Mouse (Mus musculus) kidney, embryonic 15.5 days (tissue): ENCODE results near the gene Slc10a4. TPM values are rescaled to one million over a fixed set of nuclear protein-coding genes. Genes with fewer than 3 reads are reported as not detected.

Source experiments
- ATAC-seq: fragments of 200-750 bp; cut with Nextera tagmentation; replicated peaks from 2 replicates; pipeline ENCODE4 v1.8.0; 2017; ENCODE audit warnings: moderate TSS enrichment; ENCODE audit not compliant: low FRiP score
- H3K27ac ChIP-seq: fragments of 300-500 bp; sonication (generic); 2 replicates; pipeline ENCODE4 v1.5.1; 2015; ENCODE audit warnings: mild to moderate bottlenecking, inconsistent platforms
- H3K27me3 ChIP-seq: fragments of 300-500 bp; sonication (generic); 2 replicates; pipeline ENCODE4 v1.6.1; 2015; ENCODE audit warnings: inconsistent platforms
- H3K36me3 ChIP-seq: fragments of 300-500 bp; sonication (generic); 2 replicates; pipeline ENCODE4 v1.6.1; 2015; ENCODE audit warnings: inconsistent platforms
- H3K4me1 ChIP-seq: fragments of 300-500 bp; sonication (generic); 2 replicates; pipeline ENCODE4 v1.6.1; 2015; ENCODE audit warnings: inconsistent platforms
- H3K4me2 ChIP-seq: fragments of 300-500 bp; sonication (generic); 2 replicates; pipeline ENCODE4 v1.6.1; 2015; ENCODE audit warnings: moderate library complexity, mild to moderate bottlenecking, inconsistent platforms
- H3K4me3 ChIP-seq: fragments of 300-500 bp; sonication (generic); replicated peaks from 2 replicates; pipeline ENCODE4 v1.5.1; 2015; ENCODE audit warnings: mild to moderate bottlenecking, inconsistent platforms
- H3K9ac ChIP-seq: fragments of 300-500 bp; sonication (generic); 2 replicates; pipeline ENCODE4 v1.6.1; 2015; ENCODE audit warnings: mild to moderate bottlenecking, inconsistent platforms
- H3K9me3 ChIP-seq: fragments of 300-500 bp; sonication (generic); replicated peaks from 2 replicates; pipeline ENCODE4 v1.6.1; 2016; ENCODE audit warnings: inconsistent platforms
- WGBS: fragments of 180-500 bp; shearing (Covaris S2); methylation state at CpG from one replicate; pipeline ENCODE4 v1.1.7; 2015; ENCODE audit warnings: mixed read lengths; 5-methylcytosine and 5-hydroxymethylcytosine counted together
- polyA plus RNA-seq: library from polyadenylated mRNA; unstranded; fragments of >200 nt; fragmentation: Nextera tagmentation; extraction: Ambion mirVana; gene quantifications from 2 replicates; pipeline ENCODE4 v1.2.1, GENCODE M21; 2015

Gene Slc10a4
- 1.9 and 4.3 TPM in 2 replicates for polyA plus RNA-seq

DNA sequence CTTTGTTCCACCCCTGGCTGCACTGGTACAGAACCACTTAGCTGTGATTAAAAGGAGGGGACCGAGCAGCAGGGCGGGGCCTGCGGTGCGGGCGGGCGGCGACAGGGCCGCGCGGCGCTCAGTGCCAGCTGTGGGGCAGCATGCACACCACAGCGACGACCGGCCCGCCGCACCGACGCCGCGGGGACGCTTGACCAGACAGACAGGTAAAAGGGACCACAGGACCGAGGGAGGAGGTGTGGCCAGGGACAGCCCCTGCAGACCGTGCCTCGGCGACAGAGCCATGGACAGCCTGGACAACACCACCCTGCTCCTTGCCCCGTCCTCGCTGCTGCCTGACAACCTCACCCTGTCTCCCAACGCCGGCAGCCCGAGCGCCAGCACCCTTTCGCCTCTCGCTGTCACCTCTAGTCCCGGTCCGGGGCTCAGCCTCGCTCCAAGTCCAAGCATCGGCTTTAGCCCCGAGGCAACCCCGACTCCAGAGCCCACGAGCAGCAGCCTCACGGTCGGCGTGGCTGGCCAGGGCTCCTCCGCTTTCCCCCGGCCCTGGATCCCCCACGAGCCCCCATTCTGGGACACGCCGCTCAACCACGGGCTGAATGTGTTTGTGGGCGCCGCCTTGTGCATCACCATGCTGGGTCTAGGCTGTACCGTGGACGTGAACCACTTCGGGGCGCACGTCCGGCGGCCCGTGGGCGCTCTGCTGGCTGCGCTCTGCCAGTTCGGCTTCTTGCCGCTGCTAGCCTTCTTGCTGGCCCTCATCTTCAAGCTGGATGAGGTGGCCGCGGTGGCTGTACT is at the start of gene Slc10a4:
Gene Slc10a4, plus strand, starts transcription at position 100 of the 798 bp plus-strand sequence.
- Histone ChIP-seq H3K4me2 (peak within 1 kb of the TSS; percentile 82), H3K4me1 (peaks cover 12% of the 10 kb centered on the region), H3K9ac (peak within 1 kb of the TSS; percentile 35; the same call in 1 of the 2 replicates), H3K27me3 (peaks cover 41% of the 10 kb centered on the region), H3K4me3 (peak within 1 kb of the TSS; percentile 46), H3K9me3 (no peaks in the 10 kb centered on the region), H3K27ac (no peak within 1 kb of the TSS), H3K36me3 (no peaks in the 10 kb centered on the region)
- peak; percentile 86 for ATAC-seq
- WGBS: 7% methylated on average over 65 of the region's 65 CpGs

DNA sequence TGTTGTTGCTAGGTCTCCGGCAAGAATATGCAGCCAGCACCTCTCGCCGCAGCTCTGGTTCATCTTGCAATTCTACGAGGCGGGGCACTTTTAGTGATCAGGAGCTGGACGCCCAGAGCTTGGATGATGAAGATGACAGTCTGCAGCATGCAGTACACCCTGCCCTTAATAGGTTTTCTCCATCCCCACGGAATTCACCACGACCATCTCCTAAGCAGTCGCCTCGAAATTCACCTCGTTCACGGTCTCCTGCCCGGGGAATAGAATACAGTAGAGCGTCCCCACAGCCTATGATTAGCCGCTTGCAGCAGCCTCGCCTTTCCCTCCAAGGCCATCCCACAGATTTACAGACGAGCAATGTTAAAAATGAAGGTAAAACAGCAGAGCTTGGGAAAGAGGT is 49.4 kb upstream of the Slc10a4 start:
- H3K9me3 ChIP-seq: no peaks in the 10 kb centered on the region
- ATAC-seq: no peak
- WGBS: 74% methylated on average over 17 of the region's 17 CpGs
- no peak overlapping the region for H3K9ac ChIP-seq
- no peak overlapping the region for H3K4me2 ChIP-seq
- no peak overlapping the region for H3K4me3 ChIP-seq
- no peaks in the 10 kb centered on the region for H3K27me3 ChIP-seq
- H3K4me1 ChIP-seq: peaks cover 12% of the 10 kb centered on the region
- peaks cover 18% of the 10 kb centered on the region for H3K36me3 ChIP-seq
- H3K27ac ChIP-seq: no peak overlapping the region

DNA sequence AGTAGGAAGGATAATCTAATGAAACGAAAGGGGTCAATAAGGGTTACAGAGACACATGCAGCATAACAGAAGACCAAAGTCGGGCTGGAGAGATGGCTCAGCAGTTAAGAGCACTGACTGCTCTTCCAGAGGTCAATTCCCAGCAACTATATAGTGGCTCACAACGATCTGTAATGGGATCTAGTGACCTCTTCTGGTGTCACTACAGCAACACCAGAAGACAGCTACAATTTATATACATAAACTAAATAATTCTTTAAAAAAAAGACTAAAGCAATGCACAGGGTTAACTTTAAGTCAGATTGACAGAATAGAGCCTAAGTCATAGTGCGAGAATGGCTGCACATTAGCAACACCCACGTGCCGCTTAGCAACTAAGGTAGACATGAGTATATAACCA is 46.6 kb upstream of the Slc10a4 start:
- Histone ChIP-seq H3K27me3 (no peaks in the 10 kb centered on the region), H3K9me3 (no peaks in the 10 kb centered on the region), H3K4me1 (peaks cover 8% of the 10 kb centered on the region), H3K4me3 (no peak overlapping the region), H3K9ac (no peak overlapping the region), H3K4me2 (no peak overlapping the region), H3K27ac (no peak overlapping the region), H3K36me3 (peaks cover 28% of the 10 kb centered on the region)
- WGBS: 74% methylated on average over 6 of the region's 6 CpGs
- no peak for ATAC-seq

DNA sequence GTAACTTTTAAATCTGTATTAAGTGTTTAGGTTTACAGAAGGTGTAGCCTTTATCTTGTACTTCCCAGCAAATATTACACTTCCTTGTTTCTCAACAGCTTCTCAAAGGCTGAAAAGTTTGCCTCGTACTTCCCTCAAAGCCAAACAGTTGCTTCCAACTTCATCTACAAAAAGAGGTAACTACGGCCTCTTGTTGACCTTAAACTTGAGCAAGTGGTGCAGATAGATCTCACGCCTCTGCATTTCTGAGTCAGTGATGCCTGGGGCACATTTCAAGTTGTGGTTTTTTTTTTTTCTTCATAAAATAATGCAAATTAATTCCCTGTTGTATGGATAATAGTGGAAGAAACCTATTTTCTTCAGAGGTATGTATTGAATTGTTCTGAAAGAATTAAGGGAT is 41.0 kb upstream of the Slc10a4 start:
- Histone ChIP-seq H3K4me3 (no peak overlapping the region), H3K9me3 (no peaks in the 10 kb centered on the region), H3K4me1 (no peaks in the 10 kb centered on the region), H3K27me3 (no peaks in the 10 kb centered on the region), H3K9ac (no peak overlapping the region), H3K27ac (no peak overlapping the region), H3K4me2 (no peak overlapping the region), H3K36me3 (peaks cover 38% of the 10 kb centered on the region)
- no peak for ATAC-seq
- 83% methylated on average over 3 of the region's 3 CpGs for WGBS

DNA sequence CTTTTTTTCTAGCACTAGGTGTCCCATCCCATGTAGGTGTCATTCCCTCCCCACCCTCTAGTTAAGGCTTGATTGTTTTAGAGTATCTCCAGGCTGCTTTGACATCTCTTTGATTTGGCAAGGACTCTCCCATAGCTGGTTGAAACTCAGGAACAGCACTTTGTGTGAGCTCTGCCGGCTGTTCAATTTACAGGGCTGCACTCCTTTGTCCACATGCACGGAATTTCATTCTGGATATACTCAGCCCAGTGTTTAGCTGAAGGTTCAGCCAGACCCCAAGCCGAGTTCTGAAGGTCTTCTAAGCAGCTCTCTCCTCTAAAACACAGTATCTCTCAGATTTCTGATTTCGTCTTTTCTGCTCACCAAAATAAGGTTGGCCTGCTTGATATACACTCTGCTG is 34.2 kb upstream of the Slc10a4 start:
- no peak for ATAC-seq
- H3K4me1 ChIP-seq: no peaks in the 10 kb centered on the region
- H3K9me3 ChIP-seq: no peaks in the 10 kb centered on the region
- H3K36me3 ChIP-seq: peaks cover 77% of the 10 kb centered on the region
- H3K27ac ChIP-seq: no peak overlapping the region
- 49% methylated on average over 4 of the region's 4 CpGs for WGBS
- no peaks in the 10 kb centered on the region for H3K27me3 ChIP-seq
- no peak overlapping the region for H3K9ac ChIP-seq
- H3K4me3 ChIP-seq: no peak overlapping the region
- H3K4me2 ChIP-seq: no peak overlapping the region

DNA sequence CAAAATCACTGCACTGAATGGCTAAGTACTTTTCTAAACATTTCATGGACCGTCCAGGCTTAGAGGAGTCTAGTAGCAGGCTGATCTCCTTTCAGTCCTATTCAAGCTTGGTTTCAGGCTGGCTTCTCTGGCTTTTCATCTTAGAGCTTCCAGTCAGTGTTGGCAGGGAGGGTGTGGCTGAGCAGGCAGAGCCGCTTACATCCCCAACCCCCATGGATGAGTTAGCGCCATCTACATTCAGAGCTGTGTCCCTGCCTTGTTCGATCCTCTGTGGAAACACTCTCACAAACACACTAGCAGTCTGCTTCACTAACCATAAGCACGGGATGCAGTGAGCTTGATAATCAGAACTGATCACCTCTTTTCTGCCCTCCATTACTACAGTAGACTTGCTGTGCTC is 33.7 kb upstream of the Slc10a4 start:
- Histone ChIP-seq H3K4me3 (no peak overlapping the region), H3K27me3 (no peaks in the 10 kb centered on the region), H3K4me1 (no peaks in the 10 kb centered on the region), H3K27ac (no peak overlapping the region), H3K4me2 (no peak overlapping the region), H3K9ac (no peak overlapping the region), H3K36me3 (peaks cover 77% of the 10 kb centered on the region), H3K9me3 (no peaks in the 10 kb centered on the region)
- ATAC-seq: no peak
- 63% methylated on average over 5 of the region's 5 CpGs for WGBS

DNA sequence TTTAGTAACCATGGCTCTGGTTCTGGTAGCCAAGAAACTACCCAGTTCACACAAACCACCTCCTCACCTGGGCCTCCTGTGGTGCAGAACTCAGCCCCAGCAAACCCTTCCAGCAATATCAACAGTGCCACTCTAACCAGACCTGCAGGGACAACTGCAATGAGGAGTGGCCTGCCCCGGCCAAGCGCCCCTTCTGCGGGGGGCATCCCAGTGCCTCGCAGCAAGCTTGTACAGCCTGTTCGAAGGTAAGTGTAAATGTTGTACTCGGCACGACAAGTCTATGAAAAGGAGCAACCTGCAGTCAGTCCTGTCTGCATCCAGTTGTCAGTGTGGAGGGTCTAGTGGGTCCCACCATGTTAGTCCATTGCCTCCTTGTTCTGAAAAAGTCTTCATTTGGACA is 32.1 kb upstream of the Slc10a4 start, which contains the start of gene Gm10135:
Gene Gm10135, minus strand, starts transcription at position 101 of the 400 bp plus-strand sequence.
- H3K9me3 ChIP-seq: no peaks in the 10 kb centered on the region
- 94% methylated on average over 7 of the region's 7 CpGs for WGBS

DNA sequence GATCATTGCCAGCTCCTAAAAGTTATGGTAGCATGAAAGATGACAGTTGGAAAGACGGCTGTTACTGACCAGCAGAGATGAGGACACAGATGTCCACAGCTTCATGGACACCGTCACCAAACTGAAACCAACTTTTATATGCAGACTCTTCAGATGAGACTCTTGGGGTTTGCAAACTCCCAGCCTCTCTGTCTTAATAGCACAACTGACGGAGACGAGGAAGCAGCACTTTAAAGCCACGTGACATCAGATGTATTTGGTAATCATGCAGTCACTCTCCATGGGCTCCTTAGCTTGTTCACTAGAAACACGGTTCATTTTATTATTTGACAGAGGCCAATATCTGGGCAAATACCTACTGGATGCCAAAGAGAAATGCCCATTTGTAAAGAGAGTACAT is 30.7 kb upstream of the Slc10a4 start:
- H3K9ac ChIP-seq: no peak overlapping the region
- no peaks in the 10 kb centered on the region for H3K4me1 ChIP-seq
- no peak overlapping the region for H3K4me2 ChIP-seq
- WGBS: 94% methylated on average over 6 of the region's 6 CpGs
- H3K4me3 ChIP-seq: no peak overlapping the region
- H3K9me3 ChIP-seq: no peaks in the 10 kb centered on the region
- H3K27ac ChIP-seq: no peak overlapping the region
- H3K27me3 ChIP-seq: no peaks in the 10 kb centered on the region
- peaks cover 74% of the 10 kb centered on the region for H3K36me3 ChIP-seq
- ATAC-seq: no peak

More for the DNA sequence above, 32.1 kb upstream of the Slc10a4 start, which contains the start of gene Gm10135:
- Histone ChIP-seq H3K27ac (no peak within 1 kb of the TSS), H3K9ac (no peak within 1 kb of the TSS), H3K27me3 (no peaks in the 10 kb centered on the region), H3K36me3 (peaks cover 66% of the 10 kb centered on the region), H3K4me3 (no peak within 1 kb of the TSS), H3K4me2 (no peak within 1 kb of the TSS), H3K4me1 (no peaks in the 10 kb centered on the region)
- no peak for ATAC-seq

DNA sequence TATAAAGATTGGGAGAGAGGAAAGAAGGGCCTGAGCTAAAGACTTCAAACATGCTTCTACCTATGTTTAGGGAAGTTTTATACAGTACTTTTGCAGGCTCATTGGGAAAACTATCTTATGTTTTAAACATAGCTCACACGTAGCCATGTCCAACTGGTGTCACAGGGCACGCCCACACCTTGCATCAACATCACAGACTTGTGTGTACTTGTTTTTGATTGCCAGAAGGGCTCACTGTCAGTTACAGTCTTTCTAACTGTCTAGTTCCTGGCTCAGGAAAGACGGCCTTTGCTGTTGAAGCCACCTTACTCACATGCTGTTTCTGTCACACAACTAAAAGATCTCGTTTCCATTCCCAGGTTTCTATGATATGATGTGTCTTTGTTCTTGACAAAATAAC is 30.1 kb upstream of the Slc10a4 start:
- H3K27ac ChIP-seq: no peak overlapping the region
- no peaks in the 10 kb centered on the region for H3K27me3 ChIP-seq
- no peaks in the 10 kb centered on the region for H3K9me3 ChIP-seq
- no peak overlapping the region for H3K9ac ChIP-seq
- H3K4me3 ChIP-seq: no peak overlapping the region
- H3K4me1 ChIP-seq: no peaks in the 10 kb centered on the region
- H3K36me3 ChIP-seq: peaks cover 76% of the 10 kb centered on the region
- 79% methylated on average over 4 of the region's 4 CpGs for whole genome bisulfite sequencing
- no peak for ATAC-seq
- H3K4me2 ChIP-seq: no peak overlapping the region

DNA sequence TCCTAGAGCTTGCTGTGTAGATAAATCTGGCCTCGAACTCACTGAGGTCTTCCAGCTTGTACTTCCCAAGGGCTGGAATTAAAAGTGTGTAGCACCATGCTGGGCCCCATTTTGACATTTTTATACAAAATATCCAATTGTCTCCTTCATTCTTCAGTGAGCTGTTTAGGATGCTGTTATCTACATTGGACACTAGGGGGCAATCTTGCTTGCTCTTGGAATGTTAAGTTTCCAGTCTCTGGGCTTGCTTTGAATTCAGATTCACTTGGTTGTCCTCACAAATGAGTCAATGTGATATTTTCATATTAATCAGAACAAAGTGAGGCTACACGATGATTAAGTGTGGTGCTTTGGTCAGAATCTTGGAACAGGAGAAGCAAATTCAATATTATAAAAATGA is 22.6 kb upstream of the Slc10a4 start:
- Histone ChIP-seq H3K4me2 (no peak overlapping the region), H3K27ac (no peak overlapping the region), H3K4me3 (no peak overlapping the region), H3K27me3 (no peaks in the 10 kb centered on the region), H3K9ac (no peak overlapping the region), H3K4me1 (no peaks in the 10 kb centered on the region), H3K36me3 (peaks cover 21% of the 10 kb centered on the region), H3K9me3 (no peaks in the 10 kb centered on the region)
- no peak for ATAC-seq
- 4% methylated on average over 2 of the region's 2 CpGs for WGBS

DNA sequence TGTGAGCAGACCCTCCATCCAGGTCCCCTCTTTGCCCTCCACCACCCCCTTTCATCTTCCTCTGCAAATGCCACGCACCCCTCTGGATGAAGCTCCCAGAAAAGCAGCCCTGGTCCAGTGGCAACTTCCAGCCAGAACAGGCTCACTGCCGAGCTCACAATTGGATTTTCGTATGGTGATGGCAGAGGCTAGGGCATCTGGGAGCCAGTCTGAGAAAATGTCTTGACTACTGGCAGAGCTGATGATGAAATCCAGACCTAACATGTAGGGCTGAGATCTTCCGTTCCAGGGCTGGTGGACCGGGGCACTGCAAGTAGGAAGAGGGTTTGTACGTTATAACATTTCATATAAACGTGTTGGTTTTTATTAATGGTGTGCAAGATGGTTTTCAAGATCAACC is 18.9 kb upstream of the Slc10a4 start:
- H3K9me3 ChIP-seq: no peaks in the 10 kb centered on the region
- H3K9ac ChIP-seq: no peak overlapping the region
- WGBS: 88% methylated on average over 7 of the region's 7 CpGs
- no peak overlapping the region for H3K27ac ChIP-seq
- no peaks in the 10 kb centered on the region for H3K27me3 ChIP-seq
- no peaks in the 10 kb centered on the region for H3K4me1 ChIP-seq
- no peak overlapping the region for H3K4me2 ChIP-seq
- ATAC-seq: no peak
- H3K4me3 ChIP-seq: no peak overlapping the region
- no peaks in the 10 kb centered on the region for H3K36me3 ChIP-seq

DNA sequence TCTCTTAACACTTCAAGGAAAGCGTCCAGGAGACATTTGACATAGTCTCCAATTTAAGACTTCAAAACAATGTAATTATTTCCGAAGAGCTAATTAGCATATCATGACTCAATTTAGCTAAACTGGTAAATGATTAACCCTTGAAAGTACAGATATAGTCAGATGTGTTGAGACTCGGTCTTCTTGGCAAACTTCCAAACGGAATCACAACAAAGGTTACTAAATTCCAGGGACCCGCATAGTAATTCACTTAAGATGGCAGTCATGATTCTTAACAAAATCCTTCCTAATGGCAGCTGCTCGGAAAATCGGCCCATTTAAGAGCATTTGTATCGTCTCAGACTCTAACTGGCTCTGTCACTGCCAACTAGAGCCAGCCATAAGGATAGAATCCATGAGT is 16.9 kb upstream of the Slc10a4 start:
- Histone ChIP-seq H3K9ac (no peak overlapping the region), H3K4me1 (peaks cover 6% of the 10 kb centered on the region), H3K4me2 (no peak overlapping the region), H3K9me3 (no peaks in the 10 kb centered on the region), H3K36me3 (no peaks in the 10 kb centered on the region), H3K27ac (no peak overlapping the region), H3K4me3 (no peak overlapping the region), H3K27me3 (no peaks in the 10 kb centered on the region)
- ATAC-seq: no peak
- WGBS: 66% methylated on average over 8 of the region's 8 CpGs

DNA sequence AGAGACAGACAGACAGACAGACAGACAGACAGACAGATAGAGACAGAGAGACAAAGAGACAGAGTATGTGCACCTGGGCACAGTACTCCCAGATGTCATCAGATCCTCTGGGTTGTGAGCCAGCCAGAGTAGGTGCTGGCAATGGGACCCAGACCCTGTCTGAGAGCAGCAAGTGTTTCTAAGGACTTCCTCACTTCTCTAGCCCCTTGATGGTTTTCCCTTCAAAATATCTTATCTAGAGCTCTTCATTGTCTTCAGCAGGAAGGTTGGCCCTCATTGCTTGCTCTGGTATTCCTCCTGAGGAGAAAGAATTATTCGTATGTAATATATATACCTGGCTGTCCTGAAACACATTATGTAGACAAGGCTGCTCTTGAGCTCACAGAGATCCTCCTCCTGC is 14.2 kb upstream of the Slc10a4 start:
- Histone ChIP-seq H3K27ac (no peak overlapping the region), H3K4me2 (no peak overlapping the region), H3K4me3 (no peak overlapping the region), H3K9me3 (no peaks in the 10 kb centered on the region), H3K36me3 (no peaks in the 10 kb centered on the region), H3K27me3 (no peaks in the 10 kb centered on the region), H3K9ac (no peak overlapping the region), H3K4me1 (peaks cover 11% of the 10 kb centered on the region)
- 88% methylated on average over 1 of the region's 1 CpGs for WGBS
- ATAC-seq: no peak
